Mouse (Mus musculus) liver, embryonic 13.5 days (tissue): ENCODE data around the gene Slc9a1. TPM values are rescaled to one million over a fixed set of nuclear protein-coding genes. Genes with fewer than 3 reads are reported as not detected.

Experiments
- ATAC-seq: fragments of 200-750 bp; cut with Nextera tagmentation; 2 replicates; pipeline ENCODE4 v1.8.0; 2017; ENCODE audit warnings: low read depth, mild to moderate bottlenecking, moderate number of reproducible peaks, moderate library complexity
- DNase-seq: peaks from one replicate; pipeline ENCODE4 v3.0.0; 2022
- H3K27ac ChIP-seq: fragments of 300-500 bp; sonication (generic); 2 replicates; pipeline ENCODE4 v1.5.1; 2015; ENCODE audit warnings: moderate library complexity, mild to moderate bottlenecking, inconsistent platforms
- H3K27me3 ChIP-seq: fragments of 300-500 bp; sonication (generic); 2 replicates; pipeline ENCODE4 v1.6.1; 2015; ENCODE audit warnings: mild to moderate bottlenecking, inconsistent platforms
- H3K36me3 ChIP-seq: fragments of 300-500 bp; sonication (generic); 2 replicates; pipeline ENCODE4 v1.6.1; 2015; ENCODE audit warnings: mild to moderate bottlenecking, inconsistent platforms
- H3K4me1 ChIP-seq: fragments of 300-500 bp; sonication (generic); replicated peaks from 2 replicates; pipeline ENCODE4 v1.6.1; 2015; ENCODE audit warnings: inconsistent platforms
- H3K4me2 ChIP-seq: fragments of 300-500 bp; sonication (generic); 2 replicates; pipeline ENCODE4 v1.6.1; 2015; ENCODE audit warnings: inconsistent platforms, mild to moderate bottlenecking, moderate library complexity
- H3K4me3 ChIP-seq: fragments of 300-500 bp; sonication (generic); replicated peaks from 2 replicates; pipeline ENCODE4 v1.5.1; 2015; ENCODE audit warnings: mild to moderate bottlenecking, inconsistent platforms
- H3K9ac ChIP-seq: fragments of 300-500 bp; sonication (generic); 2 replicates; pipeline ENCODE4 v1.6.1; 2015; ENCODE audit warnings: mild to moderate bottlenecking, inconsistent platforms
- H3K9me3 ChIP-seq: fragments of 300-500 bp; sonication (generic); replicated peaks from 2 replicates; pipeline ENCODE4 v1.6.1; 2016; ENCODE audit warnings: inconsistent platforms
- WGBS: fragments of 180-500 bp; shearing (Covaris S2); methylation state at CpG from one replicate; pipeline ENCODE4 v1.1.7; 2015; ENCODE audit not compliant: insufficient replicate concordance; 5-methylcytosine and 5-hydroxymethylcytosine counted together
- polyA plus RNA-seq: library from polyadenylated mRNA; unstranded; fragments of >200 nt; fragmentation: Nextera tagmentation; extraction: Ambion mirVana; gene quantifications from 2 replicates; pipeline ENCODE4 v1.2.1, GENCODE M21; 2015

The Slc9a1 gene
- polyA plus RNA-seq, 1 experiment from 2014 or later: 2.7 TPM

- 48% methylated on average over 4 of the region's 4 CpGs for WGBS
- Histone ChIP-seq H3K9me3 (no peaks in the 10 kb centered on the region), H3K4me1 (peaks cover under 1% of the 10 kb centered on the region), H3K36me3 (no peaks in the 10 kb centered on the region), H3K4me2 (no peak overlapping the region), H3K9ac (no peak overlapping the region), H3K27ac (no peak overlapping the region), H3K4me3 (no peak overlapping the region), H3K27me3 (no peaks in the 10 kb centered on the region; the same call in none of the 2 replicates)
- ATAC-seq (no peak), DNase-seq (no peak)
These were observed 21.9 kb upstream of the Slc9a1 start for GRCm38 (mm10) chr4:133347624-133348023.

GRCm38 (mm10) chr4:133348051-133348775, 21.3 kb upstream of the Slc9a1 start:
- H3K4me2 ChIP-seq: no peak overlapping the region
- H3K4me3 ChIP-seq: no peak overlapping the region
- H3K9ac ChIP-seq: no peak overlapping the region
- H3K9me3 ChIP-seq: no peaks in the 10 kb centered on the region
- H3K36me3 ChIP-seq: no peaks in the 10 kb centered on the region
- H3K27ac ChIP-seq: no peak overlapping the region
- ATAC-seq (no peak), DNase-seq (no peak)
- peaks cover 6% of the 10 kb centered on the region for H3K4me1 ChIP-seq
- no peaks in the 10 kb centered on the region; the same call in 1 of the 2 replicates for H3K27me3 ChIP-seq
- WGBS: 66% methylated on average over 5 of the region's 5 CpGs

GRCm38 (mm10) chr4:133352797-133353196, 16.7 kb upstream of the Slc9a1 start:
- H3K27ac ChIP-seq: no peak overlapping the region
- peak; percentile 55 for DNase-seq
- no peak overlapping the region for H3K4me3 ChIP-seq
- H3K36me3 ChIP-seq: no peaks in the 10 kb centered on the region
- WGBS: 58% methylated on average over 10 of the region's 10 CpGs
- no peak overlapping the region for H3K9ac ChIP-seq
- ATAC-seq: 0 out of 2 replicates have a peak, but pooled peaks have one; percentile 50
- no peaks in the 10 kb centered on the region for H3K27me3 ChIP-seq
- no peaks in the 10 kb centered on the region for H3K9me3 ChIP-seq
- peaks cover 15% of the 10 kb centered on the region for H3K4me1 ChIP-seq
- H3K4me2 ChIP-seq: peak overlapping the region; percentile 28; the same call in 1 of the 2 replicates

- DNase-seq (peak; percentile 48), ATAC-seq (peak; percentile 76)
- H3K27me3 ChIP-seq: no peaks in the 10 kb centered on the region
- WGBS: 67% methylated on average over 23 of the region's 23 CpGs
- no peaks in the 10 kb centered on the region for H3K36me3 ChIP-seq
- H3K9me3 ChIP-seq: no peaks in the 10 kb centered on the region
- H3K4me2 ChIP-seq: peak within 1 kb of the TSS; percentile 28; the same call in 1 of the 2 replicates
- no peak within 1 kb of the TSS for H3K27ac ChIP-seq
- H3K4me1 ChIP-seq: peaks cover 15% of the 10 kb centered on the region
- no peak within 1 kb of the TSS for H3K4me3 ChIP-seq
- no peak within 1 kb of the TSS for H3K9ac ChIP-seq
These were observed 15.8 kb upstream of the Slc9a1 start, which contains the start of gene Wdtc1 for GRCm38 (mm10) chr4:133353367-133354365. Gene Wdtc1, minus strand, starts transcription at chr4:133353481.

GRCm38 (mm10) chr4:133354641-133355040, 14.9 kb upstream of the Slc9a1 start:
- WGBS: 76% methylated on average over 6 of the region's 6 CpGs
- Histone ChIP-seq H3K4me1 (peaks cover 15% of the 10 kb centered on the region), H3K4me3 (no peak overlapping the region), H3K9me3 (no peaks in the 10 kb centered on the region), H3K4me2 (no peak overlapping the region), H3K27me3 (no peaks in the 10 kb centered on the region), H3K27ac (no peak overlapping the region), H3K9ac (no peak overlapping the region), H3K36me3 (no peaks in the 10 kb centered on the region)
- ATAC-seq (no peak), DNase-seq (no peak)

- ATAC-seq: peak; percentile 18; the same call in 1 of the 2 replicates
- H3K27me3 ChIP-seq: no peaks in the 10 kb centered on the region
- peak overlapping the region; percentile 88 for H3K4me3 ChIP-seq
- DNase-seq: peak; percentile 71
- 48% methylated on average over 22 of the region's 22 CpGs for WGBS
- peak overlapping the region; percentile 85 for H3K27ac ChIP-seq
- peaks cover 60% of the 10 kb centered on the region for H3K4me1 ChIP-seq
- no peaks in the 10 kb centered on the region for H3K9me3 ChIP-seq
- H3K9ac ChIP-seq: peak overlapping the region; percentile 95
- H3K36me3 ChIP-seq: peaks cover 8% of the 10 kb centered on the region; the same call in 1 of the 2 replicates
- H3K4me2 ChIP-seq: peak overlapping the region; percentile 90
These were observed 1.1 kb downstream of the Slc9a1 start for GRCm38 (mm10) chr4:133370298-133371274.

- no peak for ATAC-seq
- DNase-seq: no peak
- WGBS: 38% methylated on average over 7 of the region's 7 CpGs
- H3K27ac ChIP-seq: peak overlapping the region; percentile 85
- no peaks in the 10 kb centered on the region for H3K27me3 ChIP-seq
- H3K4me2 ChIP-seq: peak overlapping the region; percentile 90
- H3K9me3 ChIP-seq: no peaks in the 10 kb centered on the region
- peaks cover 71% of the 10 kb centered on the region for H3K4me1 ChIP-seq
- peak overlapping the region; percentile 88 for H3K4me3 ChIP-seq
- H3K36me3 ChIP-seq: peaks cover 8% of the 10 kb centered on the region; the same call in 1 of the 2 replicates
- peak overlapping the region; percentile 95 for H3K9ac ChIP-seq
These were observed 2.2 kb downstream of the Slc9a1 start for GRCm38 (mm10) chr4:133371621-133372277.

- H3K4me3 ChIP-seq: peak overlapping the region; percentile 88
- H3K9ac ChIP-seq: peak overlapping the region; percentile 95
- WGBS: 42% methylated on average over 6 of the region's 6 CpGs
- peaks cover 8% of the 10 kb centered on the region; the same call in 1 of the 2 replicates for H3K36me3 ChIP-seq
- H3K9me3 ChIP-seq: no peaks in the 10 kb centered on the region
- DNase-seq: no peak
- H3K4me2 ChIP-seq: peak overlapping the region; percentile 90
- H3K4me1 ChIP-seq: peaks cover 76% of the 10 kb centered on the region
- peak overlapping the region; percentile 85 for H3K27ac ChIP-seq
- H3K27me3 ChIP-seq: no peaks in the 10 kb centered on the region
- no peak for ATAC-seq
These were observed 2.8 kb downstream of the Slc9a1 start for GRCm38 (mm10) chr4:133372278-133372665.

- H3K27ac ChIP-seq: no peak overlapping the region
- H3K27me3 ChIP-seq: no peaks in the 10 kb centered on the region
- no peak for DNase-seq
- peaks cover 93% of the 10 kb centered on the region for H3K4me1 ChIP-seq
- peaks cover 8% of the 10 kb centered on the region; the same call in 1 of the 2 replicates for H3K36me3 ChIP-seq
- H3K4me2 ChIP-seq: peak overlapping the region; percentile 90
- no peaks in the 10 kb centered on the region for H3K9me3 ChIP-seq
- H3K4me3 ChIP-seq: peak overlapping the region; percentile 88; the same call in 1 of the 2 replicates
- 71% methylated on average over 4 of the region's 4 CpGs for WGBS
- peak overlapping the region; percentile 95 for H3K9ac ChIP-seq
- no peak for ATAC-seq
These were observed 4.5 kb downstream of the Slc9a1 start for GRCm38 (mm10) chr4:133374011-133374410.
